Mouse (Mus musculus): Measurements from ENCODE around the gene Vmn2r101. TPM values are rescaled to one million over a fixed set of nuclear protein-coding genes. Genes with fewer than 3 reads are reported as not detected.

The Vmn2r101 gene
- not detected in 2 replicates for total RNA-seq (2012; rRNA removed)

- no peak within 1 kb of the TSS for H3K9ac ChIP-seq (ENCODE audit: insufficient read depth, low read depth, low read length, poor library complexity, severe bottlenecking)
- TF ChIP-seq ZC3H11A (IDR thresholded peaks at IDR 0.05; ENCODE audit: borderline replicate concordance, low read depth, low read length), result no peak
- no peak for TF ChIP-seq CHD2 (IDR thresholded peaks at IDR 0.05; ENCODE audit: low read depth, low read length)
- no peak for TF ChIP-seq MAFK (IDR thresholded peaks at IDR 0.05; ENCODE audit: insufficient read depth, low read depth, low read length)
- TF ChIP-seq HCFC1 (IDR thresholded peaks at IDR 0.05; ENCODE audit: borderline replicate concordance, insufficient read depth, low read length), result no peak
- TF ChIP-seq ZNF384 (IDR thresholded peaks at IDR 0.05; ENCODE audit: low read depth, low read length), result no peak
- in situ Hi-C loops (cut with MboI; ENCODE audit: low sequenced_read_pairs in 2 of 2, unreplicated experiment in 2 of 2), result no loop called here
- no peaks in the 10 kb centered on the region for H3K9me3 ChIP-seq (ENCODE audit: control insufficient read depth, insufficient read depth, low read depth, low read length)
- H3K4me3 ChIP-seq (ENCODE audit: insufficient read depth in 1 of 2, low read depth in 1 of 2, low read length in 2 of 2, poor library complexity in 1 of 2, severe bottlenecking in 1 of 2), result no peak within 1 kb of the TSS
- no peak for DNase-seq (ENCODE audit: low read depth, low spot score)
- no peaks in the 10 kb centered on the region for H3K4me1 ChIP-seq (ENCODE audit: control insufficient read depth in 2 of 2, insufficient read depth in 2 of 2, low read length in 2 of 2, poor library complexity in 1 of 2)
- no peak within 1 kb of the TSS for H3K27ac ChIP-seq (ENCODE audit: insufficient read depth, low read depth, low read length, poor library complexity, severe bottlenecking)
- H3K36me3 ChIP-seq (ENCODE audit: control insufficient read depth, insufficient read depth, low read length, poor library complexity, severe bottlenecking), result no peaks in the 10 kb centered on the region
Observed at GRCm38 (mm10) chr17:19576927-19577326, at the start of gene Vmn2r101. Gene Vmn2r101 (plus strand): TSS chr17:19577227.

GRCm38 (mm10) chr17:19629328-19629727 is 52.3 kb downstream of the Vmn2r101 start:
- in situ Hi-C loops (cut with MboI; ENCODE audit: low sequenced_read_pairs in 2 of 2, unreplicated experiment in 2 of 2), result no loop called here
- Histone ChIP-seq H3K36me3 (ENCODE audit: control insufficient read depth, insufficient read depth, low read length, poor library complexity, severe bottlenecking) (no peaks in the 10 kb centered on the region), H3K9me3 (ENCODE audit: control insufficient read depth, insufficient read depth, low read depth, low read length) (no peaks in the 10 kb centered on the region), H3K9ac (ENCODE audit: insufficient read depth, low read depth, low read length, poor library complexity, severe bottlenecking) (no peak overlapping the region), H3K4me1 (ENCODE audit: control insufficient read depth in 2 of 2, insufficient read depth in 2 of 2, low read length in 2 of 2, poor library complexity in 1 of 2) (no peaks in the 10 kb centered on the region), H3K27ac (ENCODE audit: insufficient read depth, low read depth, low read length, poor library complexity, severe bottlenecking) (no peak overlapping the region), H3K4me3 (ENCODE audit: insufficient read depth in 1 of 2, low read depth in 1 of 2, low read length in 2 of 2, poor library complexity in 1 of 2, severe bottlenecking in 1 of 2) (no peak overlapping the region)
- no peak for DNase-seq (ENCODE audit: low read depth, low spot score)
- TF ChIP-seq ZNF384 (IDR thresholded peaks at IDR 0.05; ENCODE audit: low read depth, low read length) (no peak), HCFC1 (IDR thresholded peaks at IDR 0.05; ENCODE audit: borderline replicate concordance, insufficient read depth, low read length) (no peak), ZC3H11A (IDR thresholded peaks at IDR 0.05; ENCODE audit: borderline replicate concordance, low read depth, low read length) (no peak), MAFK (IDR thresholded peaks at IDR 0.05; ENCODE audit: insufficient read depth, low read depth, low read length) (no peak), CHD2 (IDR thresholded peaks at IDR 0.05; ENCODE audit: low read depth, low read length) (no peak)

GRCm38 (mm10) chr17:19658447-19658846 is 81.4 kb downstream of the Vmn2r101 start:
- DNase-seq (ENCODE audit: low read depth, low spot score), result no peak
- no peak for TF ChIP-seq HCFC1 (IDR thresholded peaks at IDR 0.05; ENCODE audit: borderline replicate concordance, insufficient read depth, low read length)
- no peak for TF ChIP-seq ZC3H11A (IDR thresholded peaks at IDR 0.05; ENCODE audit: borderline replicate concordance, low read depth, low read length)
- TF ChIP-seq MAFK (IDR thresholded peaks at IDR 0.05; ENCODE audit: insufficient read depth, low read depth, low read length), result no peak
- in situ Hi-C loops (cut with MboI; ENCODE audit: low sequenced_read_pairs in 2 of 2, unreplicated experiment in 2 of 2), result no loop called here
- H3K9me3 ChIP-seq (ENCODE audit: control insufficient read depth, insufficient read depth, low read depth, low read length), result no peaks in the 10 kb centered on the region
- H3K9ac ChIP-seq (ENCODE audit: insufficient read depth, low read depth, low read length, poor library complexity, severe bottlenecking), result no peak overlapping the region
- no peaks in the 10 kb centered on the region for H3K36me3 ChIP-seq (ENCODE audit: control insufficient read depth, insufficient read depth, low read length, poor library complexity, severe bottlenecking)
- no peaks in the 10 kb centered on the region for H3K4me1 ChIP-seq (ENCODE audit: control insufficient read depth in 2 of 2, insufficient read depth in 2 of 2, low read length in 2 of 2, poor library complexity in 1 of 2)
- no peak overlapping the region for H3K27ac ChIP-seq (ENCODE audit: insufficient read depth, low read depth, low read length, poor library complexity, severe bottlenecking)
- H3K4me3 ChIP-seq (ENCODE audit: insufficient read depth in 1 of 2, low read depth in 1 of 2, low read length in 2 of 2, poor library complexity in 1 of 2, severe bottlenecking in 1 of 2), result no peak overlapping the region

GRCm38 (mm10) chr17:19660028-19660427 is 83.0 kb downstream of the Vmn2r101 start, which contains the start of gene Vmn2r102:
Gene Vmn2r102 (plus strand): TSS chr17:19660328.
- H3K9me3 ChIP-seq (ENCODE audit: control insufficient read depth, insufficient read depth, low read depth, low read length), result no peaks in the 10 kb centered on the region
- H3K36me3 ChIP-seq (ENCODE audit: control insufficient read depth, insufficient read depth, low read length, poor library complexity, severe bottlenecking), result no peaks in the 10 kb centered on the region
- no peak within 1 kb of the TSS for H3K27ac ChIP-seq (ENCODE audit: insufficient read depth, low read depth, low read length, poor library complexity, severe bottlenecking)
- in situ Hi-C loops (cut with MboI; ENCODE audit: low sequenced_read_pairs in 2 of 2, unreplicated experiment in 2 of 2), result no loop called here
- H3K9ac ChIP-seq (ENCODE audit: insufficient read depth, low read depth, low read length, poor library complexity, severe bottlenecking), result no peak within 1 kb of the TSS
- no peaks in the 10 kb centered on the region for H3K4me1 ChIP-seq (ENCODE audit: control insufficient read depth in 2 of 2, insufficient read depth in 2 of 2, low read length in 2 of 2, poor library complexity in 1 of 2)
- TF ChIP-seq ZC3H11A (IDR thresholded peaks at IDR 0.05; ENCODE audit: borderline replicate concordance, low read depth, low read length) (no peak), ZNF384 (IDR thresholded peaks at IDR 0.05; ENCODE audit: low read depth, low read length) (no peak), CHD2 (IDR thresholded peaks at IDR 0.05; ENCODE audit: low read depth, low read length) (no peak), HCFC1 (IDR thresholded peaks at IDR 0.05; ENCODE audit: borderline replicate concordance, insufficient read depth, low read length) (no peak), MAFK (IDR thresholded peaks at IDR 0.05; ENCODE audit: insufficient read depth, low read depth, low read length) (no peak)
- DNase-seq (ENCODE audit: low read depth, low spot score), result no peak
- H3K4me3 ChIP-seq (ENCODE audit: insufficient read depth in 1 of 2, low read depth in 1 of 2, low read length in 2 of 2, poor library complexity in 1 of 2, severe bottlenecking in 1 of 2), result no peak within 1 kb of the TSS

Other genes starting within 250 kb of the Vmn2r101 start
- gene Vmn2r99, start 215.3 kb upstream of the Vmn2r101 start, total RNA-seq (2012; rRNA removed), result not detected in 2 replicates
- not detected in 2 replicates for gene Vmn2r100, start 72.5 kb upstream of the Vmn2r101 start, total RNA-seq (2012; rRNA removed)
- gene Vmn2r102, start 83.1 kb downstream of the Vmn2r101 start, total RNA-seq (2012; rRNA removed), result not detected in 2 replicates
- gene Vmn2r103, start 196.1 kb downstream of the Vmn2r101 start, total RNA-seq (2012; rRNA removed), result not detected in 2 replicates

All from ES-E14 (cell line).